In genomic region chr7:66108961-66109854, GRCm38 (mm10) we compare ENCODE assay signal across 8 mouse cellular contexts. TPM values are rescaled to one million over a fixed set of nuclear protein-coding genes. Genes with fewer than 3 reads are reported as not detected.
A peak's percentile ranks its signal among the peaks of the same experiment; 100 is the strongest.
DNase-seq lines count a peak whose midpoint lies in the region; ATAC-seq and TF ChIP-seq lines count a peak whose summit lies in the region.

Gene Chsy1 (plus strand): TSS chr7:66109515.

- ATAC-seq in forebrain, embryonic 14.5 days = peak; percentile 90
- peak; percentile 83 for ATAC-seq in liver, postnatal 0 days
- peak; percentile 90 for ATAC-seq in neural tube, embryonic 14.5 days (ENCODE audit: low read depth)

- no peak for TF ChIP-seq CTCF in liver, postnatal 0 days (IDR thresholded peaks at IDR 0.05; ENCODE audit: low read depth)
- TF ChIP-seq CTCF in testis, adult 2 months (IDR thresholded peaks at IDR 0.05; ENCODE audit: control insufficient read depth, insufficient read depth, insufficient replicate concordance, low read depth, low read length) = no peak

- DNase-seq in ES-CJ7 (ENCODE audit: low read depth, low spot score) = peak; percentile 90
- DNase-seq in cerebellum, adult 11 months = peak; percentile 83
- DNase-seq in forebrain, embryonic 14.5 days (ENCODE audit: low spot score) = peak; percentile 95
- DNase-seq in heart, postnatal 14 days = peak; percentile 92
- DNase-seq in layer of hippocampus, adult 11-12 months (ENCODE audit: low spot score) = peak; percentile 86
- peak; percentile 89 for DNase-seq in liver, postnatal 0 days

- WGBS in forebrain, embryonic 14.5 days = under 1% methylated on average over 78 of the region's 123 CpGs
- under 1% methylated on average over 89 of the region's 123 CpGs for WGBS in liver, postnatal 0 days (ENCODE audit: insufficient replicate concordance)
- under 1% methylated on average over 109 of the region's 123 CpGs for WGBS in neural tube, embryonic 14.5 days

- intact Hi-C loops in heart, postnatal 14 days (cut with DNase I) = loop anchor here (5.0 kb wide), 1 partner anchor 88 kb away; no protein-coding TSS in a partner anchor

- H3K9ac ChIP-seq in forebrain, embryonic 14.5 days (ENCODE audit: low read length) = peak within 1 kb of the TSS; percentile 96
- peak within 1 kb of the TSS; percentile 88 for H3K9ac ChIP-seq in liver, postnatal 0 days (replicated peaks)
- H3K9ac ChIP-seq in neural tube, embryonic 14.5 days (replicated peaks; ENCODE audit: low read depth, low read length) = peak within 1 kb of the TSS; percentile 92

- H3K4me2 ChIP-seq in forebrain, embryonic 14.5 days (ENCODE audit: low read length) = peak within 1 kb of the TSS; percentile 94
- H3K4me2 ChIP-seq in liver, postnatal 0 days (ENCODE audit: low read depth, low read length) = peak within 1 kb of the TSS; percentile 90
- H3K4me2 ChIP-seq in neural tube, embryonic 14.5 days (ENCODE audit: low read depth, low read length) = peak within 1 kb of the TSS; percentile 87

- H3K36me3 ChIP-seq in forebrain, embryonic 14.5 days (ENCODE audit: control insufficient read depth, insufficient read depth, low read length) = no peaks in the 10 kb centered on the region
- H3K36me3 ChIP-seq in liver, postnatal 0 days (replicated peaks; ENCODE audit: insufficient read depth, low read length) = no peaks in the 10 kb centered on the region
- no peaks in the 10 kb centered on the region for H3K36me3 ChIP-seq in neural tube, embryonic 14.5 days (ENCODE audit: control insufficient read depth, insufficient read depth, low read length)
- no peaks in the 10 kb centered on the region for H3K36me3 ChIP-seq in testis, adult 2 months (ENCODE audit: control insufficient read depth, insufficient read depth, low read length)

- H3K27me3 ChIP-seq in forebrain, embryonic 14.5 days (replicated peaks; ENCODE audit: control insufficient read depth, insufficient read depth, low read length) = 0 out of 2 replicates have a peak, but pooled peaks cover 4% of the 10 kb centered on the region
- H3K27me3 ChIP-seq in liver, postnatal 0 days (ENCODE audit: insufficient read depth, low read length) = no peaks in the 10 kb centered on the region
- H3K27me3 ChIP-seq in neural tube, embryonic 14.5 days (ENCODE audit: control insufficient read depth, insufficient read depth, low read length) = no peaks in the 10 kb centered on the region
- H3K27me3 ChIP-seq in testis, adult 2 months (ENCODE audit: control insufficient read depth, insufficient read depth, low read length) = no peaks in the 10 kb centered on the region

- H3K4me3 ChIP-seq in forebrain, embryonic 14.5 days (ENCODE audit: low read depth, low read length) = peak within 1 kb of the TSS; percentile 91
- H3K4me3 ChIP-seq in liver, postnatal 0 days (ENCODE audit: low read depth, low read length) = peak within 1 kb of the TSS; percentile 83
- peak within 1 kb of the TSS; percentile 84 for H3K4me3 ChIP-seq in neural tube, embryonic 14.5 days (ENCODE audit: low read depth, low read length)
- peak within 1 kb of the TSS; percentile 91 for H3K4me3 ChIP-seq in testis, adult 2 months (ENCODE audit: control insufficient read depth, low read depth, low read length)

- TF ChIP-seq EP300 in liver, postnatal 0 days (IDR thresholded peaks at IDR 0.05; ENCODE audit: low read depth) = no peak

- peak within 1 kb of the TSS; percentile 95 for H3K27ac ChIP-seq in forebrain, embryonic 14.5 days (ENCODE audit: low read depth, low read length)
- H3K27ac ChIP-seq in liver, postnatal 0 days (ENCODE audit: low read depth) = peak within 1 kb of the TSS; percentile 84
- peak within 1 kb of the TSS; percentile 93 for H3K27ac ChIP-seq in neural tube, embryonic 14.5 days (ENCODE audit: low read depth, low read length)
- H3K27ac ChIP-seq in testis, adult 2 months (ENCODE audit: control insufficient read depth, insufficient read depth, low read depth, low read length) = peak within 1 kb of the TSS; percentile 75

- no peaks in the 10 kb centered on the region for H3K9me3 ChIP-seq in forebrain, embryonic 14.5 days (replicated peaks; ENCODE audit: control insufficient read depth, low read length)
- no peaks in the 10 kb centered on the region for H3K9me3 ChIP-seq in liver, postnatal 0 days (ENCODE audit: low read length)
- H3K9me3 ChIP-seq in neural tube, embryonic 14.5 days (ENCODE audit: control insufficient read depth, low read length) = no peaks in the 10 kb centered on the region

- peaks cover 10% of the 10 kb centered on the region for H3K4me1 ChIP-seq in forebrain, embryonic 14.5 days (ENCODE audit: control insufficient read depth, insufficient read depth, low read length)
- H3K4me1 ChIP-seq in liver, postnatal 0 days (ENCODE audit: insufficient read depth) = peaks cover 18% of the 10 kb centered on the region
- peaks cover 15% of the 10 kb centered on the region for H3K4me1 ChIP-seq in neural tube, embryonic 14.5 days (ENCODE audit: control insufficient read depth, insufficient read depth, low read length)
- peaks cover 2% of the 10 kb centered on the region; the same call in 1 of the 2 replicates for H3K4me1 ChIP-seq in testis, adult 2 months (ENCODE audit: control insufficient read depth, insufficient read depth, low read length)

- peak; percentile 71 for TF ChIP-seq POLR2A in testis, adult 2 months (IDR thresholded peaks at IDR 0.05; ENCODE audit: control insufficient read depth, low read depth, low read length)

RNA-seq across cellular contexts. Expression of gene Chsy1, which starts in this region (rescaled TPM):
- 17.8 and 19.5 TPM in 2 replicates for polyA plus RNA-seq in forebrain, embryonic 14.5 days (2014; fragmentation: Nextera tagmentation; extraction: Ambion mirVana)
- total RNA-seq in heart, postnatal 14 days (2021) = 10 to 100 TPM; 20.2 to 21.5 TPM
- 3.9 and 5.0 TPM in 2 replicates for polyA plus RNA-seq in liver, postnatal 0 days (2015; fragmentation: Nextera tagmentation; extraction: Ambion mirVana)
- 16.1 and 16.4 TPM in 2 replicates for polyA plus RNA-seq in neural tube, embryonic 14.5 days (2014; fragmentation: Nextera tagmentation; extraction: Ambion mirVana)
- 1.5 and 1.8 TPM in 2 replicates for polyA plus RNA-seq in testis, adult 2 months (2012; rRNA removed)

Comparison
In these comparisons a context has a peak if more than half of its experiments do, and no peak if none do; other contexts are left out.
1. Peak in every context shown above with its lines: DNase-seq, ATAC-seq, H3K4me3 ChIP-seq and H3K27ac ChIP-seq.